8 mouse cellular contexts compared by ENCODE assay signal in genomic region chr2:45114596-45114995, GRCm38 (mm10). TPM values are rescaled to one million over a fixed set of nuclear protein-coding genes. Genes with fewer than 3 reads are reported as not detected.
DNase-seq lines count a peak whose midpoint lies in the region; ATAC-seq lines count a peak whose summit lies in the region.

No protein-coding gene starts in this region.

- peak; percentile 33 for DNase-seq in embryo, embryonic 10 days (ENCODE audit: low spot score)
- no peak for DNase-seq in embryo, embryonic 11 days
- no peak for DNase-seq in liver, embryonic 13.5 days
- DNase-seq in ovary, postnatal 10 days (ENCODE audit: low spot score), result no peak
- no peak for DNase-seq in gastrocnemius, postnatal 25 days

- no peaks in the 10 kb centered on the region for H3K9me3 ChIP-seq in megakaryocyte, embryonic 14.5 days
- no peaks in the 10 kb centered on the region for H3K9me3 ChIP-seq in liver, embryonic 13.5 days (replicated peaks)
- H3K9me3 ChIP-seq in stomach, embryonic 16.5 days (replicated peaks; ENCODE audit: control insufficient read depth, low read length), result no peaks in the 10 kb centered on the region

- H3K27me3 ChIP-seq in megakaryocyte, embryonic 14.5 days (replicated peaks), result no peaks in the 10 kb centered on the region
- peaks cover 6% of the 10 kb centered on the region; the same call in 1 of the 2 replicates for H3K27me3 ChIP-seq in liver, embryonic 13.5 days
- H3K27me3 ChIP-seq in stomach, embryonic 16.5 days (ENCODE audit: control insufficient read depth, insufficient read depth, low read length), result peaks cover 2% of the 10 kb centered on the region; the same call in 1 of the 2 replicates

- H3K4me1 ChIP-seq in megakaryocyte, embryonic 14.5 days, result peaks cover 37% of the 10 kb centered on the region
- peaks cover 42% of the 10 kb centered on the region for H3K4me1 ChIP-seq in liver, embryonic 13.5 days (replicated peaks)
- peaks cover 8% of the 10 kb centered on the region for H3K4me1 ChIP-seq in stomach, embryonic 16.5 days (ENCODE audit: control insufficient read depth, insufficient read depth, low read length)

- H3K27ac ChIP-seq in liver, embryonic 13.5 days, result peak overlapping the region; percentile 59; the same call in 1 of the 2 replicates
- peak overlapping the region; percentile 83 for H3K27ac ChIP-seq in stomach, embryonic 16.5 days (ENCODE audit: low read length)

- no peak for ATAC-seq in megakaryocyte, adult 5-6 weeks (ENCODE audit: poor library complexity, severe bottlenecking)
- ATAC-seq in liver, embryonic 13.5 days (ENCODE audit: low read depth), result no peak
- no peak for ATAC-seq in stomach, embryonic 16.5 days (ENCODE audit: insufficient read depth, low FRiP score)

- WGBS in liver, embryonic 13.5 days (ENCODE audit: insufficient replicate concordance), result 25% methylated on average over 2 of the region's 2 CpGs
- 46% methylated on average over 2 of the region's 2 CpGs for WGBS in stomach, embryonic 16.5 days

- H3K9ac ChIP-seq in liver, embryonic 13.5 days, result no peak overlapping the region
- H3K9ac ChIP-seq in stomach, embryonic 16.5 days (ENCODE audit: low read length), result peak overlapping the region; percentile 46; the same call in 1 of the 2 replicates

- H3K4me2 ChIP-seq in liver, embryonic 13.5 days, result peak overlapping the region; percentile 26
- peak overlapping the region; percentile 34 for H3K4me2 ChIP-seq in stomach, embryonic 16.5 days (ENCODE audit: low read depth, low read length)

- peaks cover 11% of the 10 kb centered on the region for H3K36me3 ChIP-seq in megakaryocyte, embryonic 14.5 days (replicated peaks; ENCODE audit: low read length)
- no peaks in the 10 kb centered on the region for H3K36me3 ChIP-seq in liver, embryonic 13.5 days
- H3K36me3 ChIP-seq in stomach, embryonic 16.5 days (ENCODE audit: control insufficient read depth, insufficient read depth, low read length), result no peaks in the 10 kb centered on the region

- peak overlapping the region; percentile 93 for H3K4me3 ChIP-seq in megakaryocyte, embryonic 14.5 days (replicated peaks)
- H3K4me3 ChIP-seq in liver, embryonic 13.5 days (replicated peaks), result no peak overlapping the region
- H3K4me3 ChIP-seq in stomach, embryonic 16.5 days (replicated peaks; ENCODE audit: low read length), result no peak overlapping the region

RNA-seq across cellular contexts. Expression of gene Zeb2, which starts 2.6 kb away (rescaled TPM):
- polyA plus RNA-seq in megakaryocyte, embryonic 14.5 days (2012; ENCODE audit: insufficient read depth, low replicate concordance), result 14.4 and 20.1 TPM in 2 replicates
- total RNA-seq in megakaryocyte, adult 5-6 weeks (2015), result 288 and 305 TPM in 2 replicates
- total RNA-seq in megakaryocyte, adult 5-6 weeks (2017), result 278 and 291 TPM in 2 replicates
- 10.1 and 14.1 TPM in 2 replicates for polyA plus RNA-seq in liver, embryonic 13.5 days (2015; fragmentation: Nextera tagmentation; extraction: Ambion mirVana)
- polyA plus RNA-seq in stomach, embryonic 16.5 days (2015; fragmentation: Nextera tagmentation; extraction: Ambion mirVana), result 43.8 and 50.6 TPM in 2 replicates
- total RNA-seq in gastrocnemius, postnatal 25 days (2021), result 10 to 100 TPM; 39.6 to 47.4 TPM
